Mouse (Mus musculus) liver, adult 2 months (tissue): Measurements from ENCODE around the gene Samd4b. TPM values are rescaled to one million over a fixed set of nuclear protein-coding genes. Genes with fewer than 3 reads are reported as not detected.

Source experiments
- DNase-seq: peaks from one replicate; pipeline ENCODE4 v3.0.0-alpha.2; 2011; ENCODE audit warnings: low read depth, low spot score; ENCODE audit errors: extremely low read depth
- H3K27ac ChIP-seq: fragments of 200-500 bp; replicated peaks from 2 replicates; pipeline ENCODE4 v1.5.1; 2012; ENCODE audit warnings: low read depth, mild to moderate bottlenecking, control low read depth, inconsistent platforms, low read length; ENCODE audit not compliant: insufficient read depth
- H3K27me3 ChIP-seq: fragments of 200-500 bp; 2 replicates; pipeline ENCODE4 v1.6.1; 2012; ENCODE audit warnings: mild to moderate bottlenecking, moderate library complexity, low read length, inconsistent platforms; ENCODE audit not compliant: control insufficient read depth, insufficient read depth
- H3K36me3 ChIP-seq: fragments of 200-500 bp; 2 replicates; pipeline ENCODE4 v1.6.1; 2012; ENCODE audit warnings: low read length, inconsistent platforms; ENCODE audit not compliant: control insufficient read depth, insufficient read depth
- H3K4me1 ChIP-seq: fragments of 200-500 bp; 2 replicates; pipeline ENCODE4 v1.6.1; 2011; ENCODE audit warnings: low read length; ENCODE audit not compliant: control insufficient read depth, insufficient read depth
- H3K4me3 ChIP-seq: fragments of 200-500 bp; 2 replicates; pipeline ENCODE4 v1.5.1; 2011; ENCODE audit warnings: low read depth, mild to moderate bottlenecking, control low read depth, low read length, moderate library complexity; ENCODE audit not compliant: insufficient read depth
- H3K79me2 ChIP-seq: fragments of 200-500 bp; 2 replicates; pipeline ENCODE4 v1.6.1; 2012; ENCODE audit warnings: inconsistent platforms, mild to moderate bottlenecking, low read length, moderate library complexity; ENCODE audit not compliant: control insufficient read depth, insufficient read depth
- H3K9ac ChIP-seq: fragments of 200-500 bp; 2 replicates; pipeline ENCODE4 v1.6.1; 2012; ENCODE audit warnings: low read depth, mild to moderate bottlenecking, control low read depth, inconsistent platforms, low read length
- CTCF ChIP-seq: fragments of 200-500 bp; IDR thresholded peaks from 2 replicates; pipeline ENCODE4 v1.5.1; 2011; ENCODE audit warnings: low read depth, low read length, control low read depth
- POLR2A ChIP-seq: fragments of 200-500 bp; IDR thresholded peaks from 2 replicates; pipeline ENCODE4 v1.6.1; 2011; ENCODE audit warnings: low read length, control low read depth; ENCODE audit not compliant: insufficient read depth; ENCODE audit errors: extremely low read depth
- WGBS: fragments of 180-500 bp; shearing (Covaris S2); methylation state at CpG from one replicate; pipeline ENCODE4 v1.1.7; 2018; 5-methylcytosine and 5-hydroxymethylcytosine counted together
- polyA plus RNA-seq: library from polyadenylated mRNA; depleted of rRNA; stranded (reverse); fragments of >200 nt; gene quantifications from 2 replicates; pipeline ENCODE4 v1.2.3, GENCODE M21; 2012
- total RNA-seq: library from RNA; depleted of rRNA; stranded (reverse); fragments of >200 nt; gene quantifications from 2 replicates; pipeline ENCODE4 v1.2.3, GENCODE M21; 2014

Gene Samd4b
- total and polyA plus RNA-seq, 2 experiments, result 4.1 to 27.0 TPM

GRCm38 (mm10) chr7:28359854-28360253, 238.1 kb downstream of the Samd4b start:
- TF ChIP-seq POLR2A, result no peak
- TF ChIP-seq CTCF, result no peak
- H3K4me1 ChIP-seq, result peaks cover 13% of the 10 kb centered on the region
- H3K4me3 ChIP-seq, result no peak overlapping the region
- no peak overlapping the region for H3K27ac ChIP-seq
- no peak overlapping the region for H3K9ac ChIP-seq
- H3K79me2 ChIP-seq, result no peaks in the 10 kb centered on the region
- H3K36me3 ChIP-seq, result peaks cover 2% of the 10 kb centered on the region; the same call in 1 of the 2 replicates
- H3K27me3 ChIP-seq, result no peaks in the 10 kb centered on the region
- 88% methylated on average over 10 of the region's 10 CpGs for WGBS
- no peak for DNase-seq

- 81% methylated on average over 7 of the region's 7 CpGs for WGBS
- H3K27me3 ChIP-seq, result no peaks in the 10 kb centered on the region
- H3K9ac ChIP-seq, result no peak overlapping the region
- DNase-seq, result no peak
- H3K36me3 ChIP-seq, result peaks cover 8% of the 10 kb centered on the region; the same call in 1 of the 2 replicates
- H3K79me2 ChIP-seq, result no peaks in the 10 kb centered on the region
- no peak overlapping the region for H3K4me3 ChIP-seq
- TF ChIP-seq CTCF (no peak), POLR2A (no peak)
- H3K4me1 ChIP-seq, result peaks cover 19% of the 10 kb centered on the region
- 0 out of 2 replicates have a peak overlapping the region, but pooled peaks have one; percentile 46 for H3K27ac ChIP-seq
Observed at GRCm38 (mm10) chr7:28358431-28358830, 239.5 kb downstream of the Samd4b start.

GRCm38 (mm10) chr7:28357984-28358383, 240.0 kb downstream of the Samd4b start:
- H3K9ac ChIP-seq, result peak overlapping the region; percentile 22; the same call in 1 of the 2 replicates
- no peak for DNase-seq
- H3K27me3 ChIP-seq, result no peaks in the 10 kb centered on the region
- no peak for TF ChIP-seq POLR2A
- no peak for TF ChIP-seq CTCF
- peak overlapping the region; percentile 46 for H3K27ac ChIP-seq
- H3K4me1 ChIP-seq, result peaks cover 20% of the 10 kb centered on the region
- 6% methylated on average over 5 of the region's 5 CpGs for WGBS
- H3K79me2 ChIP-seq, result no peaks in the 10 kb centered on the region
- H3K4me3 ChIP-seq, result no peak overlapping the region
- H3K36me3 ChIP-seq, result peaks cover 11% of the 10 kb centered on the region

- Histone ChIP-seq H3K36me3 (peaks cover 15% of the 10 kb centered on the region), H3K9ac (0 out of 2 replicates have a peak overlapping the region, but pooled peaks have one; percentile 24), H3K79me2 (no peaks in the 10 kb centered on the region), H3K4me3 (no peak overlapping the region), H3K27me3 (no peaks in the 10 kb centered on the region), H3K4me1 (peaks cover 24% of the 10 kb centered on the region), H3K27ac (peak overlapping the region; percentile 46)
- no peak for DNase-seq
- TF ChIP-seq POLR2A, result no peak
- TF ChIP-seq CTCF, result no peak
- 53% methylated on average over 5 of the region's 5 CpGs for WGBS
Observed at GRCm38 (mm10) chr7:28356981-28357380, 241.0 kb downstream of the Samd4b start.

GRCm38 (mm10) chr7:28355221-28355620, 242.7 kb downstream of the Samd4b start:
- WGBS, result 85% methylated on average over 3 of the region's 3 CpGs
- DNase-seq, result no peak
- H3K36me3 ChIP-seq, result peaks cover 15% of the 10 kb centered on the region
- TF ChIP-seq CTCF (no peak), POLR2A (no peak)
- H3K9ac ChIP-seq, result no peak overlapping the region
- peaks cover 11% of the 10 kb centered on the region; the same call in 1 of the 2 replicates for H3K79me2 ChIP-seq
- H3K4me1 ChIP-seq, result peaks cover 31% of the 10 kb centered on the region
- no peak overlapping the region for H3K27ac ChIP-seq
- no peak overlapping the region for H3K4me3 ChIP-seq
- no peaks in the 10 kb centered on the region for H3K27me3 ChIP-seq

- Histone ChIP-seq H3K27me3 (no peaks in the 10 kb centered on the region), H3K27ac (no peak overlapping the region), H3K36me3 (peaks cover 15% of the 10 kb centered on the region), H3K4me3 (no peak overlapping the region), H3K9ac (no peak overlapping the region), H3K4me1 (peaks cover 35% of the 10 kb centered on the region), H3K79me2 (peaks cover 11% of the 10 kb centered on the region; the same call in 1 of the 2 replicates)
- 94% methylated on average over 3 of the region's 3 CpGs for WGBS
- no peak for DNase-seq
- TF ChIP-seq POLR2A (no peak), CTCF (no peak)
Observed at GRCm38 (mm10) chr7:28354596-28354995, 243.3 kb downstream of the Samd4b start.
